Mouse (Mus musculus) liver, postnatal 0 days (tissue): ENCODE results near the gene Epha2.

Source experiments
- CTCF ChIP-seq: sonication (generic); IDR thresholded peaks from 2 replicates; pipeline ENCODE4 v1.5.1; 2016; ENCODE audit warnings: antibody characterized with exemption, low read depth
- EP300 ChIP-seq: IDR thresholded peaks from 2 replicates; pipeline ENCODE4 v1.6.1; 2016; ENCODE audit warnings: antibody characterized with exemption, low read depth, mild to moderate bottlenecking

- TF ChIP-seq CTCF (no peak), EP300 (no peak)
These were observed 769 bp downstream of the Epha2 start for GRCm38 (mm10) chr4:141301591-141302427.
